Mouse (Mus musculus): Measurements from ENCODE around the gene Iffo2. TPM values are rescaled to one million over a fixed set of nuclear protein-coding genes. Genes with fewer than 3 reads are reported as not detected.

The Iffo2 gene
- polyA plus RNA-seq, 1 experiment from 2014 or later = 4.8 TPM

DNA sequence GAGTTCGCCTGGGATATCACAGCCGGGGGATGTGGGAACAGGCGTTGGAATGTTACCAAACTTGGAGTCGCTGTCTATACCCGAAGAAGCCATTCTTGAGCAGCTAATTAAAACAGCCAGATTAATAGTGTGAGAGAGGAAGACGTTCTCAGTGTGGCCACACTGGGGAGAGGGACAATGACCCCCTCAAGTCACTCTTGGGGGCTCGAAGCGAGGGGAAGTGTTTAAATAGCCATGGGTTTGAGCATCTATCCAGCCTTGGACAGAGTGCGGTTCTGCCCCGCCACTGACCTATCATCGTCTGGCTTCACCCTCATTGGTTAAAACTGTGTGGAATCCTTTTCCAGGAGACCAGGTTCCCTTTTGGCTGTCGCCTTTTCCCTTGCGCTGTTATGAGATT lies 68.0 kb downstream of the Iffo2 start:
- H3K9me3 ChIP-seq (ENCODE audit: control insufficient read depth, low read length) = no peaks in the 10 kb centered on the region
- H3K36me3 ChIP-seq (ENCODE audit: control insufficient read depth, insufficient read depth, low read length) = no peaks in the 10 kb centered on the region
- H3K4me2 ChIP-seq (ENCODE audit: low read depth, low read length) = peak overlapping the region; percentile 46
- DNase-seq (ENCODE audit: low spot score) (peak; percentile 25), ATAC-seq (ENCODE audit: low read depth) (no peak)
- no peaks in the 10 kb centered on the region for H3K27me3 ChIP-seq (replicated peaks; ENCODE audit: control insufficient read depth, insufficient read depth, low read length)
- peak overlapping the region; percentile 15; the same call in 1 of the 2 replicates for H3K9ac ChIP-seq (ENCODE audit: low read depth, low read length)
- H3K4me3 ChIP-seq (ENCODE audit: low read depth, low read length) = no peak overlapping the region
- 25% methylated on average over 13 of the region's 13 CpGs for WGBS
- peak overlapping the region; percentile 91 for H3K27ac ChIP-seq (replicated peaks; ENCODE audit: low read depth, low read length)
- peaks cover 61% of the 10 kb centered on the region for H3K4me1 ChIP-seq (ENCODE audit: control insufficient read depth, insufficient read depth, low read length)

DNA sequence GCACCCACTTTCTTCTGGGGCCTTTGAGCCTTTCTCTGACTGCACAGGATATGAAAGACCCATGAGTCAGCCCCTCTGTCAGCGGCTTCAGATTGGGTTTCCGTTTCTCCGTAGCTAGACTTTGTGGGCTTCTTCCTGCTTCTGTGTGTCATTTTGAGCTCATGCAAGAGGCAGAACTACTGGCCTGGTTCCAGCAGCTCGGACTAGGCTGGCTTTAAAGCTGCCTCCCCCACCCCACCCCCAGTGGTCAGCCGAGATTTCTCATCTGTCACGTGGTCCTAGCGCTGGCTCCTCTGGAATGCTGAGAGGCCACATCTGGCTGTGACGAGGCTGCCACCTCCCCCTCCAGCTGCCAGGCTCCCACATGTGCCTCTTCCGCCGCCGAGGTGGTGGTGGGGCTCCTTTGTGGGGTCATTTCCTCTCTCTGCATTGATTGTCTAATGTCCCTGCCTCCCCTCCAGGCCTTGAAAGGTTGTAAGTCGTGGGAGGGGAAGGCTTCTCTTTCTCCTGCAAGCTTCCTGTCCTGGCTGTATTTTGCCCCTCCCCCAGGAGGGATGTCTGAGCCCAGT lies 68.7 kb downstream of the Iffo2 start:
- H3K9me3 ChIP-seq (ENCODE audit: control insufficient read depth, low read length) = no peaks in the 10 kb centered on the region
- DNase-seq (ENCODE audit: low spot score) = peak; percentile 97
- H3K27me3 ChIP-seq (replicated peaks; ENCODE audit: control insufficient read depth, insufficient read depth, low read length) = no peaks in the 10 kb centered on the region
- H3K36me3 ChIP-seq (ENCODE audit: control insufficient read depth, insufficient read depth, low read length) = no peaks in the 10 kb centered on the region
- peak; percentile 66 for ATAC-seq (ENCODE audit: low read depth)
- peak overlapping the region; percentile 41 for H3K9ac ChIP-seq (ENCODE audit: low read depth, low read length)
- H3K4me1 ChIP-seq (ENCODE audit: control insufficient read depth, insufficient read depth, low read length) = peaks cover 61% of the 10 kb centered on the region
- peak overlapping the region; percentile 17 for H3K4me3 ChIP-seq (ENCODE audit: low read depth, low read length)
- H3K27ac ChIP-seq (replicated peaks; ENCODE audit: low read depth, low read length) = peak overlapping the region; percentile 91
- under 1% methylated on average over 12 of the region's 12 CpGs for whole genome bisulfite sequencing
- peak overlapping the region; percentile 46 for H3K4me2 ChIP-seq (ENCODE audit: low read depth, low read length)

DNA sequence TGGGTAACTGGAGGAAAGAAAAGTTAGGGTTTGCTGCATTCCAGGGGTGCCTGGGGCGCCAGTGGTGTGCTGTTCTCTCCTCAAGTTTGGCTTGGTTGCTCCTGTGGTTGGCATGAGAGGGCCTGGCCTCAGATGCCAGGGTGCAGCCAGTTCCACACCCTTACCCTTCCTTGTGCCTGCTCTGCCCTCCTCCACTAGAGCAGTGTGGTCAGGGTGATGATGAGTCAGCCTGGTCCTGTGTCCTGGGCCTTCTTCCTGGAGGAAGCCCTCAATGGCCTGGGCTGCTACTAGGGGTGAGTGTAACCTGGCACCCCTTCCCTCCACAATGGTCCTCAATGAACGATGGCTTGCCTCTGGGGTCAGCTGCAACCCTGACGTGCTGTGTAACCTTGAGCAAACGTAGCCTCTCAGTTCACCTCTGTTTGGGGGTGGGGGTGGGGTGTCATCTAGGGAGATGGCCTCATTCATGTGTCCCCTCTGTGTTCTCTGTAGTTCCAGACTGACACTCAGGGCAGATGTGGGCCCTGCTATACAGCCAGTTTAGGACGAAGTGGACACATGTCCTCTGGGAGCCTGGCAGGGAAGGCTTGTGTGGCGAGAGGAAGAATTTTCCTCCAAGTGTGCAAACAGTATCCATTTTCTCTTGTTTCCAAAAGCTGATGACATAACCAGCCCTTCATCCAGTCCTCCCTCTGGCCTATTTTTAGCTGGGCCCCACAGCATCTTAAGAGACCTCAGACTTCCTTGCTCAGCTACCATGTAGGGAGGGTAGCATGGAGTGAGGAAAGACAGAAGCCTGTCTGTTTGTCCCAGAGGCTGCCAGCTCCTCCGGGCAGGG lies 71.4 kb downstream of the Iffo2 start:
- ATAC-seq (ENCODE audit: low read depth) (no peak; the same call in 1 of the 2 replicates), DNase-seq (ENCODE audit: low spot score) (peak; percentile 52)
- Histone ChIP-seq H3K9ac (ENCODE audit: low read depth, low read length) (0 out of 2 replicates have a peak overlapping the region, but pooled peaks have one; percentile 35), H3K4me2 (ENCODE audit: low read depth, low read length) (no peak overlapping the region), H3K4me1 (ENCODE audit: control insufficient read depth, insufficient read depth, low read length) (peaks cover 44% of the 10 kb centered on the region), H3K4me3 (ENCODE audit: low read depth, low read length) (no peak overlapping the region), H3K27ac (replicated peaks; ENCODE audit: low read depth, low read length) (peak overlapping the region; percentile 45), H3K9me3 (ENCODE audit: control insufficient read depth, low read length) (no peaks in the 10 kb centered on the region), H3K36me3 (ENCODE audit: control insufficient read depth, insufficient read depth, low read length) (peaks cover 22% of the 10 kb centered on the region; the same call in 1 of the 2 replicates), H3K27me3 (replicated peaks; ENCODE audit: control insufficient read depth, insufficient read depth, low read length) (no peaks in the 10 kb centered on the region)
- 39% methylated on average over 7 of the region's 7 CpGs for WGBS

DNA sequence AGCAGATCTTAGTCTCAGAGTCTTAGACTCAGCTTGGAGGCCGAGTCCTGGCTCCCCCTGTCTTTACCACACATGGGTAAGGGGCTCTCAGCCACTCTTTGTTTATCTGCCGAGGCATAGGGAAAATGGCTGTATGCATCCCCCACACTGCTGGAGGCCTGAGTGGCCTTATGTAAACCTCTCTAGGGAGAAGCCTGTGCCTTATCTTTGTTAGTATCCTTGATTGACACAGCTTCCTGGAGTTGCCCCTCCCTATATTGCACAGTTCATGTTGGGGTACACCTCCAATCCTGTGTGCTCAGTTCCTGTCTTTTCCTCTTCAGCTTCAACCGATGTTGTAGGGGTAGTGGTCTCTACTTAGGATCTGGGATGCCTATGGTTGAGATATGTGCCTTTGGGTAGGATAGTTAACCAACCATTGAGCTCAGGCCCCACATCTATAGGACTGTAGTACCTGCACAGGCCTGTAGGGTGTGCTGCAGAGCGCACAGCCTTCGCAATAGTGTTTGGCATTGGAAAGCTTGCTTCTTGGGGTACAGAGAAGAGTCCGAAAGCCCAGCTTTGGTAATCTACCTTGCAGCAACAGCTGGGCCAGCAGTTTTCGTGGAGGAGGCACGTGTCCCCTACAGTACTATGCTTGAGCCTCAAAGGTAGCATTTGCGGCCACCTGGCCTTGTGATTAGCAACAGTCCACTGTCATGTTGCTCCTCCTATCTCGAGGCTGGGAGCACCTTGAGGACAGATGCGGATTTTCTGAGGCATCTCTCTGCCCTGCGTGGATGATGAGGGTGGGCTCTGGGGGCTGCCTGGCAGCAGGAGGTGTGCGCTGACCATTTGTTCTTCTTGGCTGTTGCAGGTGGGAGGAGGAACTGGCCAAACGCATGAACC lies 72.3 kb downstream of the Iffo2 start, which contains the start of gene Gm21969:
Gene Gm21969, plus strand, starts transcription at position 830 of the 888 bp plus-strand sequence.
- H3K4me2 ChIP-seq (ENCODE audit: low read depth, low read length) = no peak within 1 kb of the TSS
- peak within 1 kb of the TSS; percentile 45 for H3K27ac ChIP-seq (replicated peaks; ENCODE audit: low read depth, low read length)
- 0 out of 2 replicates have a peak within 1 kb of the TSS, but pooled peaks have one; percentile 35 for H3K9ac ChIP-seq (ENCODE audit: low read depth, low read length)
- no peak within 1 kb of the TSS for H3K4me3 ChIP-seq (ENCODE audit: low read depth, low read length)
- 57% methylated on average over 14 of the region's 14 CpGs for WGBS
- no peak for ATAC-seq (ENCODE audit: low read depth)
- no peaks in the 10 kb centered on the region for H3K27me3 ChIP-seq (replicated peaks; ENCODE audit: control insufficient read depth, insufficient read depth, low read length)
- no peak for DNase-seq (ENCODE audit: low spot score)
- H3K36me3 ChIP-seq (ENCODE audit: control insufficient read depth, insufficient read depth, low read length) = peaks cover 30% of the 10 kb centered on the region; the same call in 1 of the 2 replicates
- no peaks in the 10 kb centered on the region for H3K9me3 ChIP-seq (ENCODE audit: control insufficient read depth, low read length)
- peaks cover 35% of the 10 kb centered on the region for H3K4me1 ChIP-seq (ENCODE audit: control insufficient read depth, insufficient read depth, low read length)

DNA sequence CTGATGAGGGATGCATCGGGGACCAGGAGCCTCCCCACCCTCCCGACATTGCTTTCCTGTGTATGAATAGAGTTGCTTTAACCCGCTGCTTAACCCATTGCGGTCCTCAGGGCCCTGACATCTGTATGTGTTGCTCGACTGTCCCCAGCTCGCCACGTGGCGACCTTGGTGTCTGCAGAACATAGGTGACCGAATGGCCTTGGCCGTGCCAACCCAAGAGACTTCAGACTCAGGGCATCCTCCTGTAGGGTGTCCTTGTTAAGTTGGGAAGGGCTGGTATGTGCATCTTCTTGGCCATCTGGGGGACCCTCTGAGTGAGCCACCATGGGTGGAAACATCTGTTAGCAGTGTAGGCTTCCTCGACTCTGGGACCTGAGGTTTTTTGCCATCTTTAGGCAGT lies 74.9 kb downstream of the Iffo2 start:
- H3K36me3 ChIP-seq (ENCODE audit: control insufficient read depth, insufficient read depth, low read length) = peaks cover 37% of the 10 kb centered on the region; the same call in 1 of the 2 replicates
- no peak overlapping the region for H3K4me3 ChIP-seq (ENCODE audit: low read depth, low read length)
- DNase-seq (ENCODE audit: low spot score) (no peak), ATAC-seq (ENCODE audit: low read depth) (no peak)
- no peak overlapping the region for H3K4me2 ChIP-seq (ENCODE audit: low read depth, low read length)
- peaks cover 10% of the 10 kb centered on the region for H3K4me1 ChIP-seq (ENCODE audit: control insufficient read depth, insufficient read depth, low read length)
- no peaks in the 10 kb centered on the region for H3K27me3 ChIP-seq (replicated peaks; ENCODE audit: control insufficient read depth, insufficient read depth, low read length)
- H3K9me3 ChIP-seq (ENCODE audit: control insufficient read depth, low read length) = no peaks in the 10 kb centered on the region
- H3K27ac ChIP-seq (replicated peaks; ENCODE audit: low read depth, low read length) = no peak overlapping the region; the same call in 1 of the 2 replicates
- H3K9ac ChIP-seq (ENCODE audit: low read depth, low read length) = no peak overlapping the region
- 81% methylated on average over 8 of the region's 11 CpGs for WGBS

DNA sequence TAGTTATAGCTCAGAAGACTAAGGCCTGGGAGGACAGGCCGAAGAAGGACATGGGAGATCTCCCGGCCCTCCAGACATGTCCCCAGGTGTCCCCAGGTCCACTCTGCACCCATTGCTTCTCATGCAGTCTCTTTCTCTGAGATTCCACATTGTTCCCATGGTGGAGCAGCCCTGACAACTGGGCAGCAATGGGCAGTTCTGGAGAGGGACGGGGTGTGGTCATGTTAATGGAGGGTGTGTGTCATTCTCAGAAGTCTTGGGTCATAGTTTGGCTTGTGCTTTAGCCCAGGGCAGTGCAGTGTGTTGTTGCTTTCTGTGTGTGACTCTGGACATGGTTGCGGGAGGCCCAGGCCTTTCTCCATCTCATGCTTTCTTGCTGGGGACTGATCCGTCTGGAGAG lies 76.4 kb downstream of the Iffo2 start:
- WGBS = 88% methylated on average over 5 of the region's 5 CpGs
- H3K27ac ChIP-seq (replicated peaks; ENCODE audit: low read depth, low read length) = no peak overlapping the region

DNA sequence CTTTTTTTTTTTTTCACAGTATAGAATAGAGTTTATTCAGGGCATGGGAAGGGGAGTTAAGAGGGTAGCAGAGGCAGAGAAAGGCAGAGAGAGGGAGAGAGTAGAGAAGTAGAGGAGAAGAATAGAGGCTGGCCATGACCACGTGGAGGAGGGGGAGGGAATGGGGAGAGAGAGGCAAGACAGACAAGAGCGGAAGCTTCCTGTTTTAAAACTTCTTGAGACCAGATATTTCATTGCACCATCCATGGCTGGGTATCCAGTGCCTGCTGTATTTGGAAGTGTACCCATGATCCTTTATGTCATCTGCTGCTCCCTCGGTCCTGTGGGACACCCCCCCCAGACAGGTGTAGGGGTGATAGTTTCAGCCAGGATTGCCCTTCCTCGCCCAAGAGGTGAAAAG lies 78.6 kb downstream of the Iffo2 start:
- Histone ChIP-seq H3K27me3 (replicated peaks; ENCODE audit: control insufficient read depth, insufficient read depth, low read length) (no peaks in the 10 kb centered on the region), H3K4me3 (ENCODE audit: low read depth, low read length) (no peak overlapping the region), H3K4me2 (ENCODE audit: low read depth, low read length) (no peak overlapping the region), H3K4me1 (ENCODE audit: control insufficient read depth, insufficient read depth, low read length) (no peaks in the 10 kb centered on the region), H3K9me3 (ENCODE audit: control insufficient read depth, low read length) (peaks cover 5% of the 10 kb centered on the region; the same call in 1 of the 2 replicates), H3K36me3 (ENCODE audit: control insufficient read depth, insufficient read depth, low read length) (peaks cover 51% of the 10 kb centered on the region), H3K9ac (ENCODE audit: low read depth, low read length) (no peak overlapping the region), H3K27ac (replicated peaks; ENCODE audit: low read depth, low read length) (no peak overlapping the region)
- DNase-seq (ENCODE audit: low spot score) (no peak), ATAC-seq (ENCODE audit: low read depth) (no peak)
- WGBS = 65% methylated on average over 4 of the region's 4 CpGs

More for the DNA sequence above, 76.4 kb downstream of the Iffo2 start:
- Histone ChIP-seq H3K27me3 (replicated peaks; ENCODE audit: control insufficient read depth, insufficient read depth, low read length) (no peaks in the 10 kb centered on the region), H3K9me3 (ENCODE audit: control insufficient read depth, low read length) (no peaks in the 10 kb centered on the region), H3K9ac (ENCODE audit: low read depth, low read length) (no peak overlapping the region), H3K4me1 (ENCODE audit: control insufficient read depth, insufficient read depth, low read length) (peaks cover 5% of the 10 kb centered on the region), H3K4me2 (ENCODE audit: low read depth, low read length) (no peak overlapping the region), H3K36me3 (ENCODE audit: control insufficient read depth, insufficient read depth, low read length) (peaks cover 37% of the 10 kb centered on the region; the same call in 1 of the 2 replicates), H3K4me3 (ENCODE audit: low read depth, low read length) (no peak overlapping the region)
- no peak for DNase-seq (ENCODE audit: low spot score)
- no peak for ATAC-seq (ENCODE audit: low read depth)

DNA sequence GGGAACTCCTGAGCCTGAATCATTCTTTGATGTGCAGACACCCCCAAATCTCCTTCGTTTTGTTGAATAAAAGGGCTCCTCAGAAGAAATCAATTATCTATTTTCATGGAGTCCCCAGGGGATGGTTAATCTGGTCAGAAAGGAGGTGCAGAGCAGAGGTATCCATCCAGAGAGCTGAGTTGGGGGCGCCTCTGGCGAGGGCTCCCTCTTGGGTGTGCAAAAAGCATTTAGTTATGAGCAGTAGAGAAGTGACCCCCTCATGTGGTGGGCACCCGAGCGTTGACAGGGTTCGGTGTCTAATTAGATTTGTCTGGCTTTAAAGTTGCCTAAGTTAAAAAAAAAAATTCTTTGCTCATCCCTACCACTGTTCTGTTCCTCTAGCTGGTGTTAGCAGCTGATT lies 80.6 kb downstream of the Iffo2 start:
- no peak overlapping the region for H3K9ac ChIP-seq (ENCODE audit: low read depth, low read length)
- H3K4me1 ChIP-seq (ENCODE audit: control insufficient read depth, insufficient read depth, low read length) = no peaks in the 10 kb centered on the region
- 34% methylated on average over 6 of the region's 6 CpGs for WGBS
- peaks cover 6% of the 10 kb centered on the region; the same call in 1 of the 2 replicates for H3K9me3 ChIP-seq (ENCODE audit: control insufficient read depth, low read length)
- 0 out of 2 replicates have a peak overlapping the region, but pooled peaks have one; percentile 2 for H3K27ac ChIP-seq (replicated peaks; ENCODE audit: low read depth, low read length)
- no peak overlapping the region for H3K4me2 ChIP-seq (ENCODE audit: low read depth, low read length)
- H3K27me3 ChIP-seq (replicated peaks; ENCODE audit: control insufficient read depth, insufficient read depth, low read length) = no peaks in the 10 kb centered on the region
- ATAC-seq (ENCODE audit: low read depth) (peak; percentile 16; the same call in 1 of the 2 replicates), DNase-seq (ENCODE audit: low spot score) (peak; percentile 10)
- no peak overlapping the region for H3K4me3 ChIP-seq (ENCODE audit: low read depth, low read length)
- H3K36me3 ChIP-seq (ENCODE audit: control insufficient read depth, insufficient read depth, low read length) = peaks cover 53% of the 10 kb centered on the region
